ENCODE assay signal across 8 mouse cellular contexts in the genomic region with DNA sequence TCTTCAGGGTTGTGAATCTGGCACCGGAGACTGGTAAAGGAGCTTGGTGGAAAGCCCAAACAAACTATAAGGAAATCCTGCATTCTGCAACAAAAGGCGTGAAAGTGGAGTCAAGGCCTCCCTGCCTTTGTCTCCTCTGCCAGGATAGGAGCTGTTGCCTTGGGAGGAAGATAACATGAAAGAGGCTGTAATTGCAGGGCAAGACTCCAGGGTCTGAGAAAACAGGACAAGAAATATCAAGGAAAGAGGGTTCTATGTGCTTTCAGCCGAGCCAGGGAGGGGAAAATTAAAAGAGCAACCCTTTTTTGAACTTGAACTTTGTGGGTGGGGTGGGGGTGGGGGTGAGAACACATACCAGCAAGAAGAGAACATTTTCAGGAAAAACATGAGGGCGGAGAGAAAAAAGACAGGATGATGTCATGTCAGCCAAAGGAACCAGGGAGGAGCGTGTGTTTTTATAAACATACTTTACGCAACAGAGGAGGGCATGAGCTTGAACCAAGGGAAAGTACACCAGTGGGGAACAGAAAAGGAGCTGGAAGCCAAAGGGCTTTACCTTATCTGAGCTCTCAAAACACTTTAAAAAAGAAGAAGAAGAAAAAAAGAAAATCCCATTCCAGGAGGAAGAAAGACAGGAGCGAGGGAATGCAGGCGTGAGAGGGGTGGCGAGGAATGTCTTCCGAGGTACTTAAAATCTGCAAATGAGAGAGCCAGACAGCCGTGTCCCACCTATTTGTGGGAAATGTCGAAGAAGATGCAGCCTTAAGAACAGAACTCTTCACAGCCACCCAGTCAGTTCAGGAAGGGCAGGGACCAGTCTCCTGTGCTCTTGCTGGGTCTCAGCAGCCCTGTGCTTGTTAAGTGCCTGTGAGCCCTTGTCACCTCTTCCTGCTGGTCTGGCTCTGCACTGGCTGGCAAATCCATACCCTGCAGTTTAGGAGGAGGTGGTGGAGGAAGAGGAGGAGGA.
DNase-seq lines count a peak whose midpoint lies in the region; ATAC-seq lines count a peak whose summit lies in the region.

No protein-coding gene starts in this region.

- H3K27ac ChIP-seq in forebrain, embryonic 12.5 days, result peak overlapping the region; percentile 90
- peak overlapping the region; percentile 79 for H3K27ac ChIP-seq in hindbrain, embryonic 16.5 days (ENCODE audit: low read depth, low read length)
- H3K27ac ChIP-seq in lung, embryonic 15.5 days, result peak overlapping the region; percentile 96

- no peaks in the 10 kb centered on the region for H3K27me3 ChIP-seq in forebrain, embryonic 12.5 days
- no peaks in the 10 kb centered on the region for H3K27me3 ChIP-seq in hindbrain, embryonic 16.5 days (replicated peaks; ENCODE audit: control insufficient read depth, insufficient read depth, low read length)
- H3K27me3 ChIP-seq in lung, embryonic 15.5 days, result no peaks in the 10 kb centered on the region

- peak overlapping the region; percentile 47 for H3K4me2 ChIP-seq in forebrain, embryonic 12.5 days
- H3K4me2 ChIP-seq in hindbrain, embryonic 16.5 days (ENCODE audit: low read length), result peak overlapping the region; percentile 38
- peak overlapping the region; percentile 51 for H3K4me2 ChIP-seq in lung, embryonic 15.5 days

- DNase-seq in ovary, adult 18-20 months (ENCODE audit: low spot score), result peak; percentile 73
- DNase-seq in ovary, postnatal 14 days (ENCODE audit: low spot score), result no peak
- peak; percentile 46 for DNase-seq in thymus, postnatal 14 days
- no peak for DNase-seq in spleen, postnatal 14 days (ENCODE audit: low spot score in 2 of 2)

- H3K4me1 ChIP-seq in forebrain, embryonic 12.5 days, result peaks cover 58% of the 10 kb centered on the region
- peaks cover 53% of the 10 kb centered on the region for H3K4me1 ChIP-seq in hindbrain, embryonic 16.5 days (ENCODE audit: control insufficient read depth, insufficient read depth, low read depth, low read length)
- peaks cover 68% of the 10 kb centered on the region for H3K4me1 ChIP-seq in lung, embryonic 15.5 days

- 52% methylated on average over 12 of the region's 12 CpGs for WGBS in forebrain, embryonic 12.5 days
- WGBS in hindbrain, embryonic 16.5 days, result 50% methylated on average over 12 of the region's 12 CpGs
- 12% methylated on average over 12 of the region's 12 CpGs for WGBS in lung, embryonic 15.5 days

- peak overlapping the region; percentile 36 for H3K9ac ChIP-seq in forebrain, embryonic 12.5 days
- H3K9ac ChIP-seq in hindbrain, embryonic 16.5 days (ENCODE audit: low read depth, low read length), result peak overlapping the region; percentile 36
- peak overlapping the region; percentile 46 for H3K9ac ChIP-seq in lung, embryonic 15.5 days

- no peak overlapping the region for H3K4me3 ChIP-seq in forebrain, embryonic 12.5 days (replicated peaks)
- no peak overlapping the region for H3K4me3 ChIP-seq in hindbrain, embryonic 16.5 days (ENCODE audit: low read length)
- peak overlapping the region; percentile 6; the same call in 1 of the 2 replicates for H3K4me3 ChIP-seq in lung, embryonic 15.5 days

- ATAC-seq in forebrain, embryonic 12.5 days (ENCODE audit: low FRiP score), result peak; percentile 48
- ATAC-seq in hindbrain, embryonic 16.5 days, result no peak
- peak; percentile 61 for ATAC-seq in lung, embryonic 15.5 days (ENCODE audit: borderline replicate concordance, extremely low read depth, low FRiP score, low TSS enrichment)
- ATAC-seq in granulocyte monocyte progenitor cell, adult 5-6 weeks (replicated peaks; ENCODE audit: poor library complexity, severe bottlenecking), result no peak

- H3K36me3 ChIP-seq in forebrain, embryonic 12.5 days (replicated peaks), result no peaks in the 10 kb centered on the region
- H3K36me3 ChIP-seq in hindbrain, embryonic 16.5 days (ENCODE audit: control insufficient read depth, insufficient read depth, low read length), result no peaks in the 10 kb centered on the region
- no peaks in the 10 kb centered on the region for H3K36me3 ChIP-seq in lung, embryonic 15.5 days

- no peaks in the 10 kb centered on the region for H3K9me3 ChIP-seq in forebrain, embryonic 12.5 days
- no peaks in the 10 kb centered on the region for H3K9me3 ChIP-seq in hindbrain, embryonic 16.5 days (ENCODE audit: control insufficient read depth, low read length)
- no peaks in the 10 kb centered on the region for H3K9me3 ChIP-seq in lung, embryonic 15.5 days

Comparison
In these comparisons a context has a peak if more than half of its experiments do, and no peak if none do; other contexts are left out.
1. DNase-seq: peak in ovary, adult 18-20 months (single experiment) and thymus, postnatal 14 days (single experiment); none in ovary, postnatal 14 days (single experiment) and spleen, postnatal 14 days (0 of 2).
2. ATAC-seq: peak in forebrain, embryonic 12.5 days (single experiment) and lung, embryonic 15.5 days (single experiment); none in hindbrain, embryonic 16.5 days (single experiment) and granulocyte monocyte progenitor cell, adult 5-6 weeks (single experiment).
3. Peak in every context shown above with its lines, with median percentiles within 50 percentile points of each other: H3K27ac ChIP-seq, H3K4me2 ChIP-seq and H3K9ac ChIP-seq.